In the genomic region with DNA sequence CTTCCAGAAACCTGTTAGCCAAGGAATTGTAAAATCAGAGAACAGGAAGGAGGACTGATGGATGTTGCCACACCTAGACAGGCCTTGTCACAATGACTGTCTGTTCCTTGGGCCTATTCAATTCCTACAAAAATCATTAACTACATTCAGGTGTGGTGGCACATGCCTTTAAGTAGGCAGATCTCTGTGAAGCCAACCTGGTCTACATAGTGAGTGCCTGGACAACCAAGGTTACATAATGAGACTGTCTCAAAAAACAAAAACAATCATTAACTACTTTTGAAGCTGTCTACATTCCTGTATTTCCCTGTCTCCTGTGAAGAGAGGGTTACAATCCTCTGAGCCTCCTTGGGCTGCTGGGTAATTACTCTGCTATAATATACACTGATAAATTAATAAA, we compare ENCODE assay signal across 17 mouse cellular contexts.
"Had no signal": no experiment of that assay in that cellular context is flagged by ENCODE, and none has a peak within 500 bp of the region (broad histone marks: within the 10 kb centered on the region; RNA-seq: fewer than 3 reads in every experiment).

No protein-coding gene starts in this region.

- H3K9me3 ChIP-seq: hindbrain, embryonic 15.5 days; liver, embryonic 13.5 days; megakaryocyte, embryonic 14.5 days; midbrain, embryonic 10.5 days; midbrain, embryonic 13.5 days; neural tube, embryonic 13.5 days; stomach, embryonic 15.5 days had no signal

- H3K4me3 ChIP-seq: hindbrain, embryonic 15.5 days; liver, embryonic 13.5 days; megakaryocyte, embryonic 14.5 days; midbrain, embryonic 10.5 days; midbrain, embryonic 13.5 days; myocyte; neural tube, embryonic 13.5 days; stomach, embryonic 15.5 days had no signal

- DNase-seq: liver, embryonic 13.5 days; lung, embryonic 14.5 days; lung, postnatal 36 days; retina, postnatal 1 day; right cerebral cortex, postnatal 25 days; spleen, adult 18-20 months; thymus, postnatal 25 days had no signal

- H3K9ac ChIP-seq: hindbrain, embryonic 15.5 days; liver, embryonic 13.5 days; lung, embryonic 14.5 days; midbrain, embryonic 13.5 days; neural tube, embryonic 13.5 days; stomach, embryonic 15.5 days had no signal

- H3K27ac ChIP-seq: hindbrain, embryonic 15.5 days; kidney, postnatal 0 days; liver, embryonic 13.5 days; midbrain, embryonic 10.5 days; midbrain, embryonic 13.5 days; neural tube, embryonic 13.5 days; stomach, embryonic 15.5 days had no signal

- H3K4me1 ChIP-seq: hindbrain, embryonic 15.5 days had no signal

- ATAC-seq: lung, postnatal 0 days; midbrain, embryonic 13.5 days; midbrain, embryonic 16.5 days had no signal

- H3K27me3 ChIP-seq: hindbrain, embryonic 15.5 days; liver, embryonic 13.5 days; megakaryocyte, embryonic 14.5 days; midbrain, embryonic 13.5 days; neural tube, embryonic 13.5 days; stomach, embryonic 15.5 days had no signal

- H3K4me2 ChIP-seq: hindbrain, embryonic 15.5 days; liver, embryonic 13.5 days; lung, embryonic 14.5 days; midbrain, embryonic 13.5 days; neural tube, embryonic 13.5 days; stomach, embryonic 15.5 days had no signal

- H3K36me3 ChIP-seq: hindbrain, embryonic 15.5 days; liver, embryonic 13.5 days; midbrain, embryonic 10.5 days; midbrain, embryonic 13.5 days; neural tube, embryonic 13.5 days; stomach, embryonic 15.5 days had no signal
